Mouse (Mus musculus): ENCODE data around the gene Dennd5b. TPM values are rescaled to one million over a fixed set of nuclear protein-coding genes. Genes with fewer than 3 reads are reported as not detected.

The Dennd5b gene
- polyA plus RNA-seq, 1 experiment from 2014 or later: 17.0 TPM

DNA sequence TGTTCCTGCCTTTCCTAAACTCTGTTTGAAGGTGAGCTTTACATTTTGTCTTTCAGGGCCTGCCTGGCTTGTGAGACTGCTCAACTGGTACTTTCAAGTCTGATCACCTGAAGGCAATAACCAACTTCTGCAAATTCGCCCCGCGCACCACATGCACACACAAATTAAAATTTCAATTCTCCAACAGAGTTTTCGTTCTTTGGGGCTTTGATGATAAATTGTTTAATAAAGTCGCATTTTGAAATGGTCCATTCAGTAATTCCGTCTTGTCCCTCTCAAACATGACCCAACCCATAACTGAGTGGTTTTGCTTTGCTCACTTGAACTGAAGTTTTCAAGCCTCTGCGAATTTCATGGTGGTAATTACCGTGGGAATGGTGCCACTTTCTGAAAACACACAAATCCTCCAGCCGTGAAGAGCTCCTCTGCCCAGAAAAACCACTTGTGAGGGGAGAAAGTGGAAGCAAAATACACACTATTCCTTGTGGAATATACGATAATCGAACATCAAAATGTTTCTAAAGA lies 154.5 kb downstream of the Dennd5b start:
- H3K27me3 ChIP-seq (ENCODE audit: control insufficient read depth, insufficient read depth, low read length): no peaks in the 10 kb centered on the region
- peak overlapping the region; percentile 49 for H3K4me2 ChIP-seq
- no peaks in the 10 kb centered on the region for H3K9me3 ChIP-seq (ENCODE audit: control insufficient read depth, low read length)
- ATAC-seq (ENCODE audit: low FRiP score): no peak
- H3K4me1 ChIP-seq (ENCODE audit: control insufficient read depth, insufficient read depth, low read length): peaks cover 7% of the 10 kb centered on the region
- peak; percentile 97 for DNase-seq (ENCODE audit: low spot score, missing footprints)
- peak overlapping the region; percentile 69 for H3K9ac ChIP-seq (ENCODE audit: low read length)
- H3K36me3 ChIP-seq (ENCODE audit: control insufficient read depth, insufficient read depth, low read length): no peaks in the 10 kb centered on the region
- 33% methylated on average over 11 of the region's 11 CpGs for WGBS
- peak overlapping the region; percentile 94 for H3K4me3 ChIP-seq (ENCODE audit: low read depth, low read length)
- no peak overlapping the region for H3K27ac ChIP-seq (ENCODE audit: low read depth, low read length)

DNA sequence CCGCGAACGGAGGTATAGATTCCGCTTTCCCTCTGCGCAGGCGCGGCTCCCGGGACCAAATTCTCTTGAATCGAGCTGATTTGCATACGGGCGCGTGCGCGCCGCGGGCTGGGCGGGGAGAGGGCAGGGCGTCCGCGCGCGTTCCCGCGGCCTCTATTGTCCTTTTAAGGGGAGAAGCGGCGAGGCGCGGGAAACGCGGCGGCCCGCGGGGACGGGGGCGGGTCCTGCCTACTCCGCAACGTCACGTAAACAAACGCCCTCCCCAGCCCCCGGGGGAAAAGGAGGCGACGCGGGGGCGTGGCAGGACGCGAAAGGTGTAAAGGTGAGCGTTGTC lies 155.1 kb downstream of the Dennd5b start, which contains the start of gene Sinhcaf:
TSS of gene Sinhcaf (minus strand) at position 59 of the 334 bp plus-strand sequence.
- H3K9me3 ChIP-seq (ENCODE audit: control insufficient read depth, low read length): no peaks in the 10 kb centered on the region
- peak within 1 kb of the TSS; percentile 94 for H3K4me3 ChIP-seq (ENCODE audit: low read depth, low read length)
- peak within 1 kb of the TSS; percentile 99 for H3K9ac ChIP-seq (ENCODE audit: low read length)
- peak within 1 kb of the TSS; percentile 62 for H3K4me2 ChIP-seq
- H3K27me3 ChIP-seq (ENCODE audit: control insufficient read depth, insufficient read depth, low read length): no peaks in the 10 kb centered on the region
- WGBS: under 1% methylated on average over 47 of the region's 47 CpGs
- DNase-seq (ENCODE audit: low spot score, missing footprints): peak; percentile 100
- H3K4me1 ChIP-seq (ENCODE audit: control insufficient read depth, insufficient read depth, low read length): peaks cover 13% of the 10 kb centered on the region
- H3K27ac ChIP-seq (ENCODE audit: low read depth, low read length): peak within 1 kb of the TSS; percentile 94
- peak; percentile 88 for ATAC-seq (ENCODE audit: low FRiP score)
- no peaks in the 10 kb centered on the region for H3K36me3 ChIP-seq (ENCODE audit: control insufficient read depth, insufficient read depth, low read length)

DNA sequence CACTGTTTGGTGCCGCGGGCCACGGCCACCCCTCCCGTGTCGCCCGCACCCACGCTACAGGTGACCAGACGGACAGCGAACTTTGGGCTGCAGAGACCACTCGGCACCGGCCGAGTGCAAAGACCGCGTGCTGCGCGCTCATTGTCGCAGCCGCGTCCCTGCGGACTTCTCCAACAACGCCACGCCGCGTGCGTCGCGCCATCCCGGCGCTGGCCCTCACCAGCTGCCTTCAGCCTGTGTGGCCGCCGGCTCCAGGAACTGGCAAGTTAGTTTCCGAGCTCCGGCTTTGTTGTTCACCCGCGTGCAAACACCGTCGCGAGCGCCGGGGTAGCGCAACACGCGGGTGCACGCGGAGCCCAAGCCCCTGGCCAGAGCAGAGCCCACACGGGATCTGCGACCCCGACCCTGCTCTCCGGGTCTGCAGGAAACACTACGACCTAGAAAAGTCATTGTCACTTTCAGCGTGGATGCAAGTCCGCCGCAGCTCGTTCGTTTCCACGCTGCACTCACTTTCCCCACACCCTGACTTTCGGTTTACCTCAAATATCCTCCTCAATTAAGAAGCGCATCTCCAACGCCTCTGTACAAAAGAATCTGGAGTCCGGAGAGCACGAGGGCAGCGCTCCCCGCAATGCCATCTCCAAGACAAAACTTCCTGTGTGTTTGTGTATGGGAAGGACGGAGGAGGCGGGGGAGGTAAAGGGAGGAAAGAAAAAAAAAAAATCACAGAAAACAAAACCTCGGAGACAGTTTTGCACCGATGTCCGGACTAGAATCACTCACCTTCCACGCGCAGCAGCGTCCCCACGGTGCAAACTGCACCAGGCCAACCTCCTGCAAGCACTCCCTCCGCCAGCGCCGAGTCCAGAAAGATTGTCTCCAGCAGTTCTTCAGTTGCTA lies 155.7 kb downstream of the Dennd5b start:
- WGBS: under 1% methylated on average over 71 of the region's 75 CpGs
- H3K9ac ChIP-seq (ENCODE audit: low read length): peak overlapping the region; percentile 99

GRCm38 (mm10) chr6:148944767-148945508 lies 156.5 kb downstream of the Dennd5b start:
- peak; percentile 68 for ATAC-seq (ENCODE audit: low FRiP score)
- no peaks in the 10 kb centered on the region for H3K9me3 ChIP-seq (ENCODE audit: control insufficient read depth, low read length)
- under 1% methylated on average over 89 of the region's 92 CpGs for WGBS
- H3K4me3 ChIP-seq (ENCODE audit: low read depth, low read length): peak overlapping the region; percentile 94
- peak overlapping the region; percentile 94 for H3K27ac ChIP-seq (ENCODE audit: low read depth, low read length)
- no peaks in the 10 kb centered on the region for H3K36me3 ChIP-seq (ENCODE audit: control insufficient read depth, insufficient read depth, low read length)
- H3K4me2 ChIP-seq: peak overlapping the region; percentile 62
- peak; percentile 98 for DNase-seq (ENCODE audit: low spot score, missing footprints)
- no peaks in the 10 kb centered on the region for H3K27me3 ChIP-seq (ENCODE audit: control insufficient read depth, insufficient read depth, low read length)
- peak overlapping the region; percentile 99 for H3K9ac ChIP-seq (ENCODE audit: low read length)
- peaks cover 16% of the 10 kb centered on the region for H3K4me1 ChIP-seq (ENCODE audit: control insufficient read depth, insufficient read depth, low read length)

More for the DNA sequence above, 155.7 kb downstream of the Dennd5b start:
- Histone ChIP-seq H3K4me2 (peak overlapping the region; percentile 62), H3K4me1 (ENCODE audit: control insufficient read depth, insufficient read depth, low read length) (peaks cover 14% of the 10 kb centered on the region), H3K4me3 (ENCODE audit: low read depth, low read length) (peak overlapping the region; percentile 94), H3K27me3 (ENCODE audit: control insufficient read depth, insufficient read depth, low read length) (no peaks in the 10 kb centered on the region), H3K27ac (ENCODE audit: low read depth, low read length) (peak overlapping the region; percentile 94), H3K9me3 (ENCODE audit: control insufficient read depth, low read length) (no peaks in the 10 kb centered on the region), H3K36me3 (ENCODE audit: control insufficient read depth, insufficient read depth, low read length) (no peaks in the 10 kb centered on the region)
- DNase-seq (ENCODE audit: low spot score, missing footprints): peak; percentile 97
- peak; percentile 41 for ATAC-seq (ENCODE audit: low FRiP score)

GRCm38 (mm10) chr6:148944344-148944766 lies 157.1 kb downstream of the Dennd5b start:
- no peak for ATAC-seq (ENCODE audit: low FRiP score)
- peak overlapping the region; percentile 99 for H3K9ac ChIP-seq (ENCODE audit: low read length)

DNA sequence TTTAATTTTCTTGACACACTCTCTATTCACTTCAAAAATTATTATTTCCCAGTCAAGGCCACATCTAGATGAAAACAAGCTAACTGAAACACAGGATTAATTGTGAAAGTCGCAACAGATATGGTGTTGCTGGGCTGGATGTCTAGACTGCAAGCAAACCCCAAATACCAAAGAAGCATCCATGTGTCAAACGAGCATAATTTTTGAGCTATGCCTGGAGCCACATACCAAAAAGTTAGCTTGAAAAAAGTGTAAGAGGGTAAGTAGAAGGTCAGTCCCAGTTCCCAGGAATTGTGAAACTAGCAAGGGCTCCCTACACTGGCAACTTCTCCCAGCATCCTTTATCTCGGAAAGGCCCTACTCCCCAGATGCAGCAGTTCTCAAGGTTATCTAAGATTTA lies 157.8 kb downstream of the Dennd5b start:
- DNase-seq (ENCODE audit: low spot score, missing footprints) (no peak), ATAC-seq (ENCODE audit: low FRiP score) (no peak)
- Histone ChIP-seq H3K4me2 (peak overlapping the region; percentile 62), H3K27ac (ENCODE audit: low read depth, low read length) (no peak overlapping the region), H3K36me3 (ENCODE audit: control insufficient read depth, insufficient read depth, low read length) (no peaks in the 10 kb centered on the region), H3K9ac (ENCODE audit: low read length) (peak overlapping the region; percentile 99), H3K27me3 (ENCODE audit: control insufficient read depth, insufficient read depth, low read length) (no peaks in the 10 kb centered on the region), H3K9me3 (ENCODE audit: control insufficient read depth, low read length) (no peaks in the 10 kb centered on the region), H3K4me3 (ENCODE audit: low read depth, low read length) (peak overlapping the region; percentile 94), H3K4me1 (ENCODE audit: control insufficient read depth, insufficient read depth, low read length) (peaks cover 16% of the 10 kb centered on the region)
- WGBS: 18% methylated on average over 3 of the region's 3 CpGs

More at GRCm38 (mm10) chr6:148944344-148944766, 157.1 kb downstream of the Dennd5b start:
- Histone ChIP-seq H3K4me2 (peak overlapping the region; percentile 62), H3K36me3 (ENCODE audit: control insufficient read depth, insufficient read depth, low read length) (no peaks in the 10 kb centered on the region), H3K27ac (ENCODE audit: low read depth, low read length) (peak overlapping the region; percentile 94), H3K4me3 (ENCODE audit: low read depth, low read length) (peak overlapping the region; percentile 94), H3K9me3 (ENCODE audit: control insufficient read depth, low read length) (no peaks in the 10 kb centered on the region), H3K27me3 (ENCODE audit: control insufficient read depth, insufficient read depth, low read length) (no peaks in the 10 kb centered on the region), H3K4me1 (ENCODE audit: control insufficient read depth, insufficient read depth, low read length) (peaks cover 16% of the 10 kb centered on the region)
- no peak for DNase-seq (ENCODE audit: low spot score, missing footprints)
- WGBS: under 1% methylated on average over 29 of the region's 30 CpGs

GRCm38 (mm10) chr6:148942406-148942805 lies 159.1 kb downstream of the Dennd5b start:
- no peak overlapping the region for H3K27ac ChIP-seq (ENCODE audit: low read depth, low read length)
- no peak overlapping the region for H3K9ac ChIP-seq (ENCODE audit: low read length)
- no peak overlapping the region for H3K4me3 ChIP-seq (ENCODE audit: low read depth, low read length)
- no peaks in the 10 kb centered on the region for H3K27me3 ChIP-seq (ENCODE audit: control insufficient read depth, insufficient read depth, low read length)
- no peak for DNase-seq (ENCODE audit: low spot score, missing footprints)
- H3K4me1 ChIP-seq (ENCODE audit: control insufficient read depth, insufficient read depth, low read length): peaks cover 16% of the 10 kb centered on the region
- no peaks in the 10 kb centered on the region for H3K36me3 ChIP-seq (ENCODE audit: control insufficient read depth, insufficient read depth, low read length)
- H3K4me2 ChIP-seq: no peak overlapping the region
- ATAC-seq (ENCODE audit: low FRiP score): no peak
- WGBS: 77% methylated on average over 4 of the region's 4 CpGs
- no peaks in the 10 kb centered on the region for H3K9me3 ChIP-seq (ENCODE audit: control insufficient read depth, low read length)

DNA sequence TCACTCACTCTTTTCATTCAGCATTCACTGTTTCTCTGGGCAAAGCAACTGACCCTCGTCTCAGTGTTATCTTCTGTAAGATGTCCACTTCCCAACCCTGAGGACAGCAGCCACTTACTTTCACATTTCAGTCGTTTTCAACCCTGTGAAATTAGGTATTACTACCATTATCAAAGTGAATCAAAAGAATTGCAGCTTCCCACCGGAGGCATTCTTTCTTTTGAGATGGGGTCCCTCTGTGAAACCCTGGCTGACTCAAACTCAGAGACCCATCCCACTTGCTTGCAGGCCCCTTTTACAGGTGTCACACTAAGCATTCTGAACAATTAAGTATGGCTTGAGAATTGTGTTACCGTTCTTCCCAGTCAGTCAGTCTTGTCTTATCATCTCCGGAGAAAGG lies 159.6 kb downstream of the Dennd5b start:
- H3K4me2 ChIP-seq: no peak overlapping the region
- ATAC-seq (ENCODE audit: low FRiP score) (no peak), DNase-seq (ENCODE audit: low spot score, missing footprints) (peak; percentile 91)
- no peaks in the 10 kb centered on the region for H3K36me3 ChIP-seq (ENCODE audit: control insufficient read depth, insufficient read depth, low read length)
- H3K9ac ChIP-seq (ENCODE audit: low read length): 0 out of 2 replicates have a peak overlapping the region, but pooled peaks have one; percentile 13
- WGBS: 46% methylated on average over 5 of the region's 5 CpGs
- H3K4me1 ChIP-seq (ENCODE audit: control insufficient read depth, insufficient read depth, low read length): peaks cover 16% of the 10 kb centered on the region
- H3K27ac ChIP-seq (ENCODE audit: low read depth, low read length): no peak overlapping the region
- no peak overlapping the region for H3K4me3 ChIP-seq (ENCODE audit: low read depth, low read length)
- no peaks in the 10 kb centered on the region for H3K27me3 ChIP-seq (ENCODE audit: control insufficient read depth, insufficient read depth, low read length)
- no peaks in the 10 kb centered on the region for H3K9me3 ChIP-seq (ENCODE audit: control insufficient read depth, low read length)

Data from midbrain, embryonic 11.5 days (tissue).